Mouse (Mus musculus): ENCODE data around the gene 1810049J17Rik.
"Not testable (repeated sequence)": the region's sequence is repeated elsewhere in the genome, so short reads cannot be mapped to it uniquely, and the experiment has no call there.

The 1810049J17Rik gene

GRCm38 (mm10) chr15:12321788-12322621 lies at the start of gene 1810049J17Rik:
1810049J17Rik (minus strand) TSS chr15:12321899.
- DNase-seq (ENCODE audit: low spot score), result peak; percentile 15

GRCm38 (mm10) chr15:12371183-12371582 lies 49.5 kb upstream of the 1810049J17Rik start:
- no peak for DNase-seq (ENCODE audit: low spot score)

- no peak for DNase-seq (ENCODE audit: low spot score)
Measured at GRCm38 (mm10) chr15:12370096-12370495, 48.4 kb upstream of the 1810049J17Rik start.

GRCm38 (mm10) chr15:12368850-12369249 lies 47.2 kb upstream of the 1810049J17Rik start:
- no peak for DNase-seq (ENCODE audit: low spot score)

GRCm38 (mm10) chr15:12368357-12368756 lies 46.7 kb upstream of the 1810049J17Rik start:
- no peak for DNase-seq (ENCODE audit: low spot score)

DNA sequence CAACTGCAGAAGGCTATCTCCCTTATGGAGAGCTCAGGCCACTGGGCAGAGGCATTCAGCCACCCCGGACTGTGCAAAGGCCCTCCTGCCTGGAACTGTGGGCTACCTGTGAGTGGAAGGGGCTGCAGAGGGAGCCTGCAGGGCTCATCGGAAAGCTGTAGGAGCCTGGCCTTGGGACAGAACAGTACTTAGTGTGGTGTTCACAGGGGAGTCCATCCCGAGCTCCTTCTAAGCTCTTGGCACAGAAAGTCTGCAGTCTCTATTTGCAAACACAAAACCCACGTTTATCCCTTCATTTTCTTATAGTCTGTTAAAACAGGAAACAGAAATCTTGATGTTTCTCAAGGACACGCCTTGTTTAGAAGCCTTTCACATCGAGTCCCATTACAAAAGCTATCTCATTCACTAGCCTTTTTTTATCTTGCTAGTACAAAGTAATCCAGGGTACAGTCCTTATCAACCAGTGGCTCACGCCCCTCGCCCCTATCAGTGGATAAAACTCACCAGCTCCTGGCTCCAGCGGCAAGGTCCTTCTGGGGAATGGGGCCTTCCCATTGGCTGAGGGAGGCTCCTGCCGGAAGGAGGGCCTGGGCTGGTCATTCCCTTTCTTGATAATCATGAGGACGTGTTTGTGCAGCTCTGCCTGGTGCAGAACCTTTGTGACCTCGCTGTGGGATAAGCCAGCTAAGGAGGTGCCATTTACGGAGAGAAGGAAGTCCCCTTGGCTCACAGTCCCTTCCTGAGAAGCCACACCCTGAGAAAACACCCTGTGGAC lies 45.8 kb upstream of the 1810049J17Rik start:
- DNase-seq (ENCODE audit: low spot score), result no peak

GRCm38 (mm10) chr15:12366580-12367305 lies 45.0 kb upstream of the 1810049J17Rik start:
- DNase-seq (ENCODE audit: low spot score), result not testable (repeated sequence)

DNA sequence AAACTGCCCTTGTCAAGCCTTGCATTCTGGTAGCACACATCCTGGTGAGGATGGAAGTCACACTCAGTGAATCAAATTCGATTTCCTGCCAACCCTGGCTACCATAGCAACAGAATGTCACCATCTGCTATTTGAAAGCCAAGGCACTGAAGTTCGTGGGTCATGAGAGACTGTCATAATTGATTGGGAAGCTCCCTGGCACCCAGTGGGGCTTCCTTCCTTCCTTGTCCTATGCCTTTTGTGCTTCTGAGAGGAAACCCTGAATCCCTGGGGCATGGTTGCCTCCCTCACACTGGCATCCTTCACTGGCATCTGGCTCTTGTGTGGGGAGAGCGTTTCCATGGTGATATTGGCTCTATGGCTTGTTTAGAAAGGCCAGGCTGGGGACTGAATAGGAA lies 44.4 kb upstream of the 1810049J17Rik start:
- DNase-seq (ENCODE audit: low spot score), result no peak

- DNase-seq (ENCODE audit: low spot score), result no peak
Measured at GRCm38 (mm10) chr15:12365416-12366071, 43.8 kb upstream of the 1810049J17Rik start.

DNA sequence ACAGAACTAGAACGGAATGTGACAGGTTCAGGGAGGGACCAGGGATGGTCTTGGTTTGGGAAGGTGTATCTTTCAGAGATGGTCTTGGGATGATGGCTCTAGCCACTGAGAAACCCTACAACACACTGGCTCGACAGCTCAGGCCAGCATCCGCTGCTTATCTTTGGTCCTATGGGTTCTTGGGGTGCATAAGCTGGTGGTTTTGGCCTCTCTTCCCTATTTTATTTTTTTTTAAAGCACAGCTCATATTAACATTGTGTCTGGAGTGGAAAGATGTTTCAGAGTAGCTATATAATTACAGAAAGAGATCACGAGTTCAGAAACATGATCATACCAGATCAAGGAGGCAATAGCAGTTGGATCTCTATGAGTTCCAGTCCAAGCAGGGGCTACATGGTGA lies 42.4 kb upstream of the 1810049J17Rik start:
- DNase-seq (ENCODE audit: low spot score), result no peak

GRCm38 (mm10) chr15:12362701-12363040 lies 41.0 kb upstream of the 1810049J17Rik start:
- DNase-seq (ENCODE audit: low spot score), result no peak

GRCm38 (mm10) chr15:12362001-12362700 lies 40.5 kb upstream of the 1810049J17Rik start:
- DNase-seq (ENCODE audit: low spot score), result no peak

DNA sequence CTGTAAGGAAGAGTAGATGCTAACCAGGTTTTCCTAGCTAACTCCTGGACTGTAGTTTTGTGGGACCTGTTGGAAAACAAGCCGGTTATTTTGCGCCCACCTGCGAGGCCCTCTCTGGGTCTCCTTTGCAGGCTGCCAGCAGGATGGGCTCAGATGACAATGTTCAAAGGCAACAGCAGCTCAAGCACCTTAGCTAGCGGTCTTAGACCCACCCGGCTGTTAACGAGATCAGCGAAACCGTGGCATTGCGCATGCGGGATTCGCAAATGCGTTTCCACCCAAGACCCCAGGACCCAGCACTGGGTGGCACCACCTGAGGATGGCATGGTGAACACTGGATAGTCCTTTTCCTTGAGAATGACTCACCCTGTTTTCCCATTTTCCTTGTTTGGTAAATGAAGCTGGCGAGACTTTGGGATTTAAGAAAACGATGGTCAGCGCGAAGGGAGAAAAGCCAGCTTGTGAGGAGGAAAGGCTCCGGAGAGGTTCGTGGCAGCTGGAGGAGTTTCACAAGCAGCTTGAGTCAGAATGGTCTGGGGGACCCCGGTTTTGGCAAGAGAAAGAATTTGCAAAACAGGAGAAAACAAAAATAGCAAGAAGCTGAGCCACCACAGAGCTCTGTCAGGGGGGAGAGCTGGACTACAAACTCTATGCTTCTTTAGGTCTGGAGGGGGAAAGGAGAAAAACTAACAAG lies 39.0 kb upstream of the 1810049J17Rik start:
- DNase-seq (ENCODE audit: low spot score), result no peak

- DNase-seq (ENCODE audit: low spot score), result no peak
Measured at GRCm38 (mm10) chr15:12358384-12358783, 36.7 kb upstream of the 1810049J17Rik start.

GRCm38 (mm10) chr15:12357459-12357858 lies 35.8 kb upstream of the 1810049J17Rik start:
- no peak for DNase-seq (ENCODE audit: low spot score)

DNA sequence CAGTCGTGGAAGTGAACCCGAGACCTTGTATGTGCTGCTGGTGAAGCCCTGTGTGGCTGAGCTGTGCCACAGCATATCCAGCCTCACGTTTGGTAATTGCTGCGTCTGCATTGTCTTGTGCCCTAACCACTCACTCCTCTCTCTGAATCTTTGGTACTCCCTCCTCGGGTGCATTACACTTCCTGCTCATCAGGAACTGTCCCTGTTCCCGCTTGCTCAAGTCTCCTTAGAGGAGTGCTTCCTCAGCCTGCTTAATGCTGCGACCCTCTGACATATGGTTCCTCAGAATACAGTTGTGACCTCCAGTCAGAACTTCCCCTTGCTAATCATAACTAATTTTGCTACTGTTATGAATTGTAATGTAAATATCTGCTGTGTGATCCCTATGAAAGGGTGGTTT lies 34.2 kb upstream of the 1810049J17Rik start:
- DNase-seq (ENCODE audit: low spot score), result no peak

- no peak for DNase-seq (ENCODE audit: low spot score)
Measured at GRCm38 (mm10) chr15:12355261-12355660, 33.6 kb upstream of the 1810049J17Rik start.

DNA sequence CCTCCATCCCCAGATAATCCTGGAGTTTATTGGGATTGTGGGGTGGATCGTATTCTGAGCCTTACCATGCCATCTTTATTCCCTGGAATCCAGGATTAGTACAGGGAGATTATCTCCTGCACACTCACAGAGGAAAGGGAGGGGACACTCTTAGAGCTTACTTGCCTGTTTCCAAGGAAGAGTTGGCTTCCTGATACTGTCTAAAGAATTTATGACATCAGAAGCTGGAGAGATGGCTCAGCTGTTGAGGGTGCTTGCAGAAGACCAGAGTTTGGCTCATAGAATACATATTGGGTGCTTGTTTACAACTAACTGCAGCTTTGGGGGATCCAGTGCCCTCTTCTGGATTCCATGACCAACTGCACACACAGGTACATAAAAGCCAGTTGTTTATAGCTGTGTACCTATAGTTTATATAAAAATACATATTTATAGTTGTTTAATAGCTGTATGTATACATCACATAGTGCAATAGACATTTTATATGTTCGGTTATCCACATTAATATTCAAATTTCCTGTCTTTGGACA lies 32.6 kb upstream of the 1810049J17Rik start:
- DNase-seq (ENCODE audit: low spot score), result no peak

DNA sequence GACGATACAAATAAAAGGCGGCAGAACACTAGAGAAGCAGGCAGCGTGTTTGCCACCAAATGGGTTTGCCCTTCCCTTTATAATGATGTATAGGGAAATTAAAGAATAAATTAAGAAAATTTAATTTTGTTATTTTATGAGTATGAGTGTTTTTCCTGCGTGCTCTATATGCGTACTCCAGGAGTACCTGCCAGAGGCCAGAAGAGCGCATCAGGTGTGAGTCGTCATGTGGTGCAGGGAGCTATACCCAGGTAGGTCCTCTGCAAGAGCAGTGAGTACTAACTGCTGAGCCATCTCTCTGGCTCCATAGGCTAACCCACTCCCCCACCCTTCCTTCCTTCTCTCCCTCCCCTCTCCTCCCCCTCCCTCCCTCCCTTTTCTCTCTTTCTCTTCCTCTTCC lies 29.8 kb upstream of the 1810049J17Rik start:
- DNase-seq (ENCODE audit: low spot score), result no peak

- DNase-seq (ENCODE audit: low spot score), result no peak
Measured at GRCm38 (mm10) chr15:12349840-12350239, 28.1 kb upstream of the 1810049J17Rik start.

GRCm38 (mm10) chr15:12348950-12349349 lies 27.3 kb upstream of the 1810049J17Rik start:
- DNase-seq (ENCODE audit: low spot score), result no peak
